Mouse (Mus musculus): ENCODE data around the gene Bsx. TPM values are rescaled to one million over a fixed set of nuclear protein-coding genes. Genes with fewer than 3 reads are reported as not detected.
A peak's percentile ranks its signal among the peaks of the same experiment; 100 is the strongest.

Bsx gene
- 1.2 and 1.3 TPM in 2 replicates for polyA plus RNA-seq (2014; fragmentation: Nextera tagmentation; extraction: Ambion mirVana)

- 2% methylated on average over 32 of the region's 32 CpGs for WGBS
- Histone ChIP-seq H3K27ac (ENCODE audit: low read depth, low read length) (no peak within 1 kb of the TSS), H3K9ac (ENCODE audit: low read length) (no peak within 1 kb of the TSS), H3K4me1 (ENCODE audit: control insufficient read depth, insufficient read depth, low read length) (no peaks in the 10 kb centered on the region), H3K4me3 (ENCODE audit: low read depth, low read length) (no peak within 1 kb of the TSS), H3K27me3 (replicated peaks; ENCODE audit: control insufficient read depth, insufficient read depth, low read length) (peaks cover 85% of the 10 kb centered on the region), H3K4me2 (ENCODE audit: low read length) (no peak within 1 kb of the TSS), H3K9me3 (replicated peaks; ENCODE audit: control insufficient read depth, low read length) (no peaks in the 10 kb centered on the region), H3K36me3 (ENCODE audit: control insufficient read depth, insufficient read depth, low read length) (no peaks in the 10 kb centered on the region)
- DNase-seq (ENCODE audit: low spot score), result peak; percentile 73
- peak; percentile 85 for ATAC-seq
Observed at GRCm38 (mm10) chr9:40873556-40874470, at the start of gene Bsx. Gene Bsx, plus strand, starts transcription at chr9:40874127.

DNA sequence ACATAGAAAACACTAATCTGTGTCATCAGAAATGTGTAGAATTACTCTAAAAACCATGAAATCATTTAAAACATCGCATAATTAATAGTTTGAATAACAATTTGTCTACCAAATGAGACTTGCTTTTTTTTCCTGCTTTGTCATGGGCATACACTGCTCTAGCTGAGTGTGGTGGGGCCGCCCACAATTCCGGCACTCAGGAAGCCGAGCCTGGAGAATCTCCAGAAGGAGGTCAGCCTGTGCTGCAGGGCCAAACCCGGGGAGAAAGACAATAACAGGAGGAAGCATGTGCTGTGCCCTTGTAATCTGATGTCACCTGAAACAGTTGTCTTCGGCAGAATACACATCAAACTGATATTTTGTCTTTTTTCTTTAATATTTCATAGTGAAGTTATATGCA lies 48.3 kb upstream of the Bsx start:
- Histone ChIP-seq H3K4me2 (ENCODE audit: low read length) (no peak overlapping the region), H3K9ac (ENCODE audit: low read length) (no peak overlapping the region), H3K27ac (ENCODE audit: low read depth, low read length) (no peak overlapping the region), H3K9me3 (replicated peaks; ENCODE audit: control insufficient read depth, low read length) (no peaks in the 10 kb centered on the region), H3K4me1 (ENCODE audit: control insufficient read depth, insufficient read depth, low read length) (no peaks in the 10 kb centered on the region), H3K36me3 (ENCODE audit: control insufficient read depth, insufficient read depth, low read length) (no peaks in the 10 kb centered on the region), H3K4me3 (ENCODE audit: low read depth, low read length) (no peak overlapping the region), H3K27me3 (replicated peaks; ENCODE audit: control insufficient read depth, insufficient read depth, low read length) (no peaks in the 10 kb centered on the region)
- 53% methylated on average over 6 of the region's 6 CpGs for WGBS
- DNase-seq (ENCODE audit: low spot score) (no peak), ATAC-seq (no peak)

GRCm38 (mm10) chr9:40827366-40827765 lies 46.6 kb upstream of the Bsx start:
- no peak for DNase-seq (ENCODE audit: low spot score)
- Histone ChIP-seq H3K4me3 (ENCODE audit: low read depth, low read length) (no peak overlapping the region), H3K27ac (ENCODE audit: low read depth, low read length) (no peak overlapping the region), H3K27me3 (replicated peaks; ENCODE audit: control insufficient read depth, insufficient read depth, low read length) (no peaks in the 10 kb centered on the region), H3K9ac (ENCODE audit: low read length) (no peak overlapping the region), H3K36me3 (ENCODE audit: control insufficient read depth, insufficient read depth, low read length) (no peaks in the 10 kb centered on the region), H3K9me3 (replicated peaks; ENCODE audit: control insufficient read depth, low read length) (no peaks in the 10 kb centered on the region), H3K4me2 (ENCODE audit: low read length) (no peak overlapping the region), H3K4me1 (ENCODE audit: control insufficient read depth, insufficient read depth, low read length) (no peaks in the 10 kb centered on the region)
- WGBS, result 64% methylated on average over 4 of the region's 4 CpGs
- no peak for ATAC-seq

- no peaks in the 10 kb centered on the region for H3K9me3 ChIP-seq (replicated peaks; ENCODE audit: control insufficient read depth, low read length)
- ATAC-seq (0 out of 2 replicates have a peak, but pooled peaks have one; percentile 52), DNase-seq (ENCODE audit: low spot score) (peak; percentile 92)
- no peaks in the 10 kb centered on the region for H3K36me3 ChIP-seq (ENCODE audit: control insufficient read depth, insufficient read depth, low read length)
- H3K9ac ChIP-seq (ENCODE audit: low read length), result no peak overlapping the region
- no peaks in the 10 kb centered on the region for H3K27me3 ChIP-seq (replicated peaks; ENCODE audit: control insufficient read depth, insufficient read depth, low read length)
- 10% methylated on average over 12 of the region's 12 CpGs for WGBS
- H3K4me1 ChIP-seq (ENCODE audit: control insufficient read depth, insufficient read depth, low read length), result no peaks in the 10 kb centered on the region
- no peak overlapping the region for H3K27ac ChIP-seq (ENCODE audit: low read depth, low read length)
- no peak overlapping the region for H3K4me2 ChIP-seq (ENCODE audit: low read length)
- H3K4me3 ChIP-seq (ENCODE audit: low read depth, low read length), result no peak overlapping the region
Observed at GRCm38 (mm10) chr9:40834569-40834968, 39.4 kb upstream of the Bsx start.

GRCm38 (mm10) chr9:40836681-40837080 lies 37.2 kb upstream of the Bsx start:
- no peaks in the 10 kb centered on the region for H3K36me3 ChIP-seq (ENCODE audit: control insufficient read depth, insufficient read depth, low read length)
- WGBS, result 85% methylated on average over 3 of the region's 3 CpGs
- DNase-seq (ENCODE audit: low spot score), result no peak

DNA sequence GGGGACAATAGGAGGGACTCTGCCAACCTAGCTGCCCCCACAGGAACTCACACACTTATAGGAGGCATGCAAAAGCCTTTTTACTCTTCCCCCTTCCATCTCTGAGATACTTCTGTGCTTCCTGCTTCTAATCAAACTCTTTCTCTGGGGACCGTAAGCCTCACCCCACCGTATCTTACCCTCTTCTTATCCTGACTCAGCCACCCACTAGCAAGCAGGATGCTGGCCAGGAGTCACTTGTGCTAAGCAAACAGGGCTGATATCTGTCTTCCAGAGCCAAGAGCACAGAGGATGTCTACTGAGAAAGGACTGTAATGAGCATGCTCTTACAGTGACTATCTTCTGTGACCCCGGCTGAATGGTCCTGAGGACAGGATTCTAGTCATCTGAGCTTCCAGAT lies 34.3 kb upstream of the Bsx start:
- DNase-seq (ENCODE audit: low spot score), result no peak
- Histone ChIP-seq H3K4me3 (ENCODE audit: low read depth, low read length) (no peak overlapping the region), H3K27me3 (replicated peaks; ENCODE audit: control insufficient read depth, insufficient read depth, low read length) (no peaks in the 10 kb centered on the region), H3K4me1 (ENCODE audit: control insufficient read depth, insufficient read depth, low read length) (no peaks in the 10 kb centered on the region), H3K9ac (ENCODE audit: low read length) (no peak overlapping the region), H3K27ac (ENCODE audit: low read depth, low read length) (no peak overlapping the region), H3K36me3 (ENCODE audit: control insufficient read depth, insufficient read depth, low read length) (no peaks in the 10 kb centered on the region), H3K9me3 (replicated peaks; ENCODE audit: control insufficient read depth, low read length) (no peaks in the 10 kb centered on the region), H3K4me2 (ENCODE audit: low read length) (no peak overlapping the region)
- 78% methylated on average over 3 of the region's 3 CpGs for WGBS
- ATAC-seq, result no peak

More at GRCm38 (mm10) chr9:40836681-40837080, 37.2 kb upstream of the Bsx start:
- Histone ChIP-seq H3K9me3 (replicated peaks; ENCODE audit: control insufficient read depth, low read length) (no peaks in the 10 kb centered on the region), H3K4me2 (ENCODE audit: low read length) (no peak overlapping the region), H3K9ac (ENCODE audit: low read length) (no peak overlapping the region), H3K27me3 (replicated peaks; ENCODE audit: control insufficient read depth, insufficient read depth, low read length) (no peaks in the 10 kb centered on the region), H3K4me1 (ENCODE audit: control insufficient read depth, insufficient read depth, low read length) (no peaks in the 10 kb centered on the region), H3K27ac (ENCODE audit: low read depth, low read length) (no peak overlapping the region), H3K4me3 (ENCODE audit: low read depth, low read length) (no peak overlapping the region)
- ATAC-seq, result no peak

GRCm38 (mm10) chr9:40851515-40851914 lies 22.4 kb upstream of the Bsx start:
- Histone ChIP-seq H3K4me1 (ENCODE audit: control insufficient read depth, insufficient read depth, low read length) (no peaks in the 10 kb centered on the region), H3K27ac (ENCODE audit: low read depth, low read length) (no peak overlapping the region), H3K4me2 (ENCODE audit: low read length) (no peak overlapping the region), H3K27me3 (replicated peaks; ENCODE audit: control insufficient read depth, insufficient read depth, low read length) (peaks cover 6% of the 10 kb centered on the region; the same call in 1 of the 2 replicates), H3K9me3 (replicated peaks; ENCODE audit: control insufficient read depth, low read length) (no peaks in the 10 kb centered on the region), H3K9ac (ENCODE audit: low read length) (no peak overlapping the region), H3K4me3 (ENCODE audit: low read depth, low read length) (no peak overlapping the region), H3K36me3 (ENCODE audit: control insufficient read depth, insufficient read depth, low read length) (no peaks in the 10 kb centered on the region)
- ATAC-seq (no peak; the same call in 1 of the 2 replicates), DNase-seq (ENCODE audit: low spot score) (no peak)
- WGBS, result 11% methylated on average over 2 of the region's 2 CpGs

DNA sequence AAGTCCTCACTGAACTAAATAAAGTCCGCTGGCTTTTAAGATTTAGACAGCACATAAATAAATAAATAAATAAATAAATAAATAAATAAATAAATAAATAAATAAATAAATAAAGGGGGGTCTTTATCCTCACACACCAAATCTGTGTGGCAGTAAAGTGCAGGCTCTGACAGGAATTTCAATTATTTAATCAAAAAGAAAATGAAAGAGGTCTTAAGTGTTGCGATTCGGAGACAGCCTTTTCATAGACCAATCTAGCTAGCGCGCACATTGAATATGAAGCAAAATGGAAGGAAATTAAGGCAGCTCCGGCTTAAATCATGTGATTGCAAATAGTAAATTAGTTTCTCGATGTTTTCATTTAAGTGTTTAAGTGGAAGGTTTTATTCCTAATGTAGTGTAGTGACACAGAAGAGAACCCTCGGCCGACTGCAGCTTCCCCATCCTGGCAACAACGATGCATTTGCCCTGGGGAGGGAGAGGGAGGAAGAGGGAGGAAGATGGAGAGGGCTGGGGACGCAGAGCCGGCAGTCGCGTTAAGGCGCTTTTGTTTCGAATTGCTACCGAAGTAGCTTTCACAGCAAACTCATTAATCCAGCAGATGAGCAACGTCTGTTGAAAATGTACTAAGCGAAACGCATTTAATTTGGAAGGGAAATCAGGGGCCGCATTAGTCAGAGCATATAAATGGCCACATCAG lies 15.3 kb upstream of the Bsx start:
- Histone ChIP-seq H3K4me2 (ENCODE audit: low read length) (peak overlapping the region; percentile 44), H3K36me3 (ENCODE audit: control insufficient read depth, insufficient read depth, low read length) (no peaks in the 10 kb centered on the region), H3K27me3 (replicated peaks; ENCODE audit: control insufficient read depth, insufficient read depth, low read length) (peaks cover 29% of the 10 kb centered on the region), H3K9me3 (replicated peaks; ENCODE audit: control insufficient read depth, low read length) (no peaks in the 10 kb centered on the region), H3K4me3 (ENCODE audit: low read depth, low read length) (peak overlapping the region; percentile 15), H3K4me1 (ENCODE audit: control insufficient read depth, insufficient read depth, low read length) (peaks cover 4% of the 10 kb centered on the region; the same call in 1 of the 2 replicates), H3K9ac (ENCODE audit: low read length) (no peak overlapping the region), H3K27ac (ENCODE audit: low read depth, low read length) (no peak overlapping the region)
- peak; percentile 78 for DNase-seq (ENCODE audit: low spot score)
- ATAC-seq, result peak; percentile 66
- 3% methylated on average over 21 of the region's 21 CpGs for WGBS

Data from forebrain, embryonic 14.5 days (tissue).